Mouse (Mus musculus) gastrocnemius, adult 18-20 months (tissue): ENCODE results near the gene Anpep. TPM values are rescaled to one million over a fixed set of nuclear protein-coding genes. Genes with fewer than 3 reads are reported as not detected.
A peak's percentile ranks its signal among the peaks of the same experiment; 100 is the strongest.

Experiments
- DNase-seq: peaks from one replicate; pipeline ENCODE4 v3.0.0; 2021; ENCODE audit warnings: low spot score
- long read RNA-seq, 2 experiments: library from polyadenylated mRNA; stranded (forward); transcript quantifications; one replicate each; pipeline ENCODE4 v2.0.0; 2021
- total RNA-seq, 2 experiments: library from RNA; stranded (reverse); gene quantifications; 2 replicates each; pipeline ENCODE4 v1.2.3; 2021

The Anpep gene
- 1 to 10 TPM; 3.8 to 5.6 TPM for total RNA-seq
- long read RNA-seq, experiment 1, partial matches to known transcripts: 0 of 1 reads
- long read RNA-seq, experiment 1, other reads (novel, unspliced or antisense): 0 of 1 reads
- long read RNA-seq, experiment 2, partial matches to known transcripts: 0 of 1 reads
- long read RNA-seq, experiment 2, other reads (novel, unspliced or antisense): 0 of 1 reads

- no peak for DNase-seq
Observed at GRCm38 (mm10) chr7:79860811-79861210, at the start of gene Anpep. Gene Anpep (minus strand): TSS chr7:79861059.

- DNase-seq: peak; percentile 45
Observed at GRCm38 (mm10) chr7:79907356-79907755, 46.5 kb upstream of the Anpep start.

- DNase-seq: no peak
Observed at GRCm38 (mm10) chr7:79906914-79907313, 46.1 kb upstream of the Anpep start.

GRCm38 (mm10) chr7:79905193-79905592 lies 44.3 kb upstream of the Anpep start:
- no peak for DNase-seq

GRCm38 (mm10) chr7:79903160-79903792 lies 42.4 kb upstream of the Anpep start:
- DNase-seq: no peak

GRCm38 (mm10) chr7:79900753-79901152 lies 39.9 kb upstream of the Anpep start:
- DNase-seq: no peak

- no peak for DNase-seq
Observed at GRCm38 (mm10) chr7:79895225-79895624, 34.4 kb upstream of the Anpep start.

GRCm38 (mm10) chr7:79894790-79895189 lies 33.9 kb upstream of the Anpep start:
- no peak for DNase-seq

GRCm38 (mm10) chr7:79892576-79893428 lies 31.9 kb upstream of the Anpep start:
- no peak for DNase-seq

GRCm38 (mm10) chr7:79890436-79891221 lies 29.8 kb upstream of the Anpep start:
- DNase-seq: no peak

- DNase-seq: no peak
Observed at GRCm38 (mm10) chr7:79888603-79889002, 27.7 kb upstream of the Anpep start.

- no peak for DNase-seq
Observed at GRCm38 (mm10) chr7:79883613-79884334, 22.9 kb upstream of the Anpep start.

- DNase-seq: no peak
Observed at GRCm38 (mm10) chr7:79881901-79882300, 21.0 kb upstream of the Anpep start.

- peak; percentile 44 for DNase-seq
Observed at GRCm38 (mm10) chr7:79880998-79881397, 20.1 kb upstream of the Anpep start.

GRCm38 (mm10) chr7:79880033-79880432 lies 19.2 kb upstream of the Anpep start:
- no peak for DNase-seq

GRCm38 (mm10) chr7:79878455-79879025 lies 17.7 kb upstream of the Anpep start:
- no peak for DNase-seq

- DNase-seq: no peak
Observed at GRCm38 (mm10) chr7:79873407-79873806, 12.5 kb upstream of the Anpep start.

GRCm38 (mm10) chr7:79871797-79872345 lies 11.0 kb upstream of the Anpep start:
- DNase-seq: no peak

GRCm38 (mm10) chr7:79869072-79869719 lies 8.3 kb upstream of the Anpep start:
- DNase-seq: no peak

GRCm38 (mm10) chr7:79868475-79868874 lies 7.6 kb upstream of the Anpep start:
- no peak for DNase-seq
